Mouse (Mus musculus) right cerebral cortex, postnatal 14 days (tissue): ENCODE measurements around the gene C1qtnf2.

Experiments
- DNase-seq: peaks from one replicate; pipeline ENCODE4 v3.0.0; 2022

The C1qtnf2 gene

GRCm38 (mm10) chr11:43484057-43484456, 10.0 kb downstream of the C1qtnf2 start:
- no peak for DNase-seq

DNA sequence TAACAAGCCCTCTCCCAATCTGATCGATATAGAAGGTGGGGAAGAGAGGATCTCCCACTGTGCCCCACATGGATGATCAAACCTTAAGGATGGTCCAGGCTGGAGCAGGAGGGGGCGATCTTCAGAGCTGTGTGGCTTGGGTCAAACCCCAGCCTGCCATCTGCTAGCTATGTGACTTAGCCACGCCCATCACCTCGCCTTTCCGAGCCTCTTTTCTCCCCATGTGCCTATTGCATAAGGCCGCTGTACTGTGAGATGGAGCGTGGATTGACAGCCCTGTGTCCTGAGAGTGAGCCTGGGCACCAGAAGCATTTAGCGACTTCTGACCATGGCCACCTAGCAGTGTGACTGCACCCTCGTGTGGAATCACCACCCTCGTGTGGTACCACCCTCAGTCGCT, 10.6 kb downstream of the C1qtnf2 start:
- DNase-seq, result no peak

DNA sequence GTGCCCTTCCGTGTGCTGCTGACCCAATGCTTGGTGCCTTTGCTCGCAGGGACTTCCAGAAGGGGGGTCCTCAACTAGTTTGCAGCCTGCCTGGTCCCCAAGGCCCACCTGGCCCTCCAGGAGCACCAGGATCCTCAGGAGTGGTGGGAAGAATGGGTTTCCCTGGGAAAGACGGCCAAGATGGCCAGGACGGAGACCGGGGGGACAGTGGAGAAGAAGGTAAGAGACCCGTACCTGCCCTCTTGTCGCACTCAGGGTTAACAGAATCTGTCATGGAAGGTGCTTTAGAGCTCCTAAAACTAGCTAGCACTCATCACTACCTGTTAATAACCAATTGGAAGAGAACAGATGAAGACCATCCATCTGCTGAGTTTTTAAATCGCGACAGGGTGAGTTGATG, 11.8 kb downstream of the C1qtnf2 start:
- no peak for DNase-seq

DNA sequence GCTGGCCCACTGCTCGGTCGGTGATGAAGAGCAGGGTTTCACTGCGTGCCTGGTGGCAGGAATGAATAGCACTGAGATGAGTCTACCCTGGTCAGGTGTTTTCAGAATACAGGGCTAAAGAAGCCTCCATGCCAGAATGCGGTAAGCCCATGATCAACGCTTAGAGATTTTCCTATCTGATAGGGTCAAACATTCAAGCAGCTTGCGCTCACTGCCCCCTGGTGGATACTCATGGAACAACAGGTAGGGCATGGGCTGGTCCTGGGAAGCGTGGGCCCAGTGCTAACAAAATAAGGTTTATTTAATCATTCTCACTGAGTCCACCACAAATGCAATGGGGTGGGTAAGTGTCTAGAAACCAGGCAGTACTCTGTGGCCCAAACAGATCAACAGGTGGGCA, 18.6 kb downstream of the C1qtnf2 start:
- peak; percentile 79 for DNase-seq

GRCm38 (mm10) chr11:43493815-43494409, 19.8 kb downstream of the C1qtnf2 start:
- DNase-seq, result peak; percentile 73

GRCm38 (mm10) chr11:43495037-43495436, 21.0 kb downstream of the C1qtnf2 start:
- DNase-seq, result no peak

- peak; percentile 75 for DNase-seq
Observed at GRCm38 (mm10) chr11:43495532-43495931, 21.5 kb downstream of the C1qtnf2 start.

DNA sequence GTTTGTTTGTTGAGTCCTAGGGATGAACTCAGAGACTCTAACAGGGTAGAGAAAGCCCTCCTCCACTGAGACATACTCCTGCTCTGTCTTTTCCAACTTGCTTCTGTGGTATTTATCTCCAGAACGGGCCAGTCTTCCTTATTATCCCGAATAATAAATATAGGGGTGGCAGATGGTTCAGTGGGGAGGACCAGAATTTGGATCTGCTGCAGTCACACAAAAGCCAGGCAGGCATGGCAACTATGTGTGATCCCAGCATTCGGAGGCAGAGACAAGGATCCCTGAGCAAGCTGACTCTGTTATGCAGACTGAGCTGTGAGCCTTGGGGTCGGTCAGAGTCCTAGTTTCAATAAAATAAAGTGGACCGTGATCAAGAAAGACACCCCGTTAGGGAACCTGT, 27.2 kb downstream of the C1qtnf2 start:
- DNase-seq, result no peak

DNA sequence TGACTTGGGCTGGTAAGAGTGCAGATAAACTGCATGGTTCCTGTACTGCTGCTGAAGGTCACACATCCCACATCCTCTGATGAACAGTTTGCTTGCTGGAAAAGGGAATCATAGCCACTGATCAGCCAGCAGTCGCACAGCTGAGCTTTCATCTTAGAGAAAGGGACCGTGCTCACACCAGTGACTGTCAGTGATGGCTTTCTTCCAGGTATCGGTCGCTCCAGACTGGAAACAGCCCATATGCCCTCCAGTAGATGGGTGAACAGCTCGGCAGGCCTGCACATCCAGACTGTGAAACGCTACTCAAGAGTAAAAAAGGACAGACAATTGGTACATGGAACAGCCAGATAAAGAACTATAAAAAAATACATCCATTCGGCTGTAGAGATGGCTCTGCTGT, 31.1 kb downstream of the C1qtnf2 start:
- no peak for DNase-seq

DNA sequence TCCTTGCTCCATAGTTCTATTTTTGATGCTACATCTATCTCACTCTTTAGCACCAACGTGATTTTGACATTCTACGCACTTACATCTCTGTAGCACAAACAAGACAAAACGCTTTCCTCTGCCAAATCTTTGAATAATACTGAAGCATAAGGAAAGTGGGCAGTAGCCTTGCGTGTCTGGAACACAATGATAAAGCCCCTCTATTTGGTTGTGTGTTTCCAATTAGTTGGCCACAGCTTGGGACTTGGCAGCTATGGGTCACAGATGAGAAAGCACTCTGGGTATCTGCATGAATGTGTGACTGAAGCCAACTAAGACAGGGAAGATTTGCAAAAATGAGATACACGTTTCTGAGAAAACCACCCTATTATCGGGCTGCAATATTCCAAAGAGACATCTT, 33.9 kb downstream of the C1qtnf2 start:
- no peak for DNase-seq

- no peak for DNase-seq
Observed at GRCm38 (mm10) chr11:43509878-43510277, 35.8 kb downstream of the C1qtnf2 start.

DNA sequence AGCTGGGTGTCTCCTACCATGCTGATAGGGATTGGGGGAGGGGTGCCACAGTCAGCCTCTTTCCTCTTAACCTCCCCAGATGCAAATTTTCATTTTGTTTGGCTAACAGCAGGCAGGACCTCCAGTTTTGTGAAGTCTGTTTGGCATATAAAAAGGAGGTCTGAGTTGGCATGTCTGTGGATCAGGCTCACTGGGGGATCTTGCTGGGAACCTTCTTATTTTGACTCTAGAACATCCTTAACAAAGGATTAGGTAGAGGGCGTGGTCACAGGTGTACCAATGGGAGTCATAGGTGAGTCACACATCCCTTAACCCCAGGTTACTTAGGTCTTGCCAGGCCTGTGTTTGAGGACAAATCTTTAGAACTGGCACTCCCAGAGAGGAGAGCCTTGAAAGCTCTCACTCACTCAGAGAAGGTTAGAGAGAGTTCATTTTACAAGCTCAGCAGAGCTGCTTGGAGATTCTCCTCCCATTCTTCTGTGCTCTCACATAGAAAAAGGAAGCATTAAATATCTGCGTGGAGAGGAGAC, 38.6 kb downstream of the C1qtnf2 start:
- DNase-seq, result no peak

DNA sequence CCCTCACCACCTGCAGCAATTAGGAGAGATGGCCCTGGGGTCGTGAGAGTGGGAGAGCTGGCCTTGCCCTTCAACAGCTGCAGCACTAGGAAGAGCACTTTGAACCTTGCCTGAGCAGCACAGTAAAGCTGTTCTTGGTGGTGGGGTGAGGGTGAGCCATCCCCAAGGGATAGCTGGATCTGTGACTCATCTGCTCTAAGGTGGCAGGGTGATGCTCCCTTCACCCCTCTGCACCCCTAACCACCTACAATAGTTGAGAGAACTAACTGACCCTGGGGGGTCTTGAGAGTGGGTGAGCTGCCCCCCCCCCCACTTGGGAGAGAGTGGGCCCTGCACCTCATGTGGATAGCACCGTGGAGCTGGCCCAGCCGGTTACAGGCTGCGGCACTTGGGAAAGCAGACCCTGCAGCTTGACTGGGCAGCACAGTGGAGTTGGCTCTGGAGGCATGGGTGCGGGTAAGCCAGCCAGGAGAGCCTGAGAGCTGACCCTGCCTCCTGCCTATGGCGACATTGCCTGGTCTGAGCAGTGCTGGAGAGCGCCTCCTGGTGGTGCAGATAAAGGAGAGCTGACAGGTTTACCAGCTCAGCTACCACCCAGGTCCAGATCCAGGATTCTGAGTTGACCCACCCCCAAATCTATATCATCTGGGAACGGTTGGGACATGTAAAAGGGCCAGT, 42.4 kb downstream of the C1qtnf2 start:
- DNase-seq, result peak; percentile 47

DNA sequence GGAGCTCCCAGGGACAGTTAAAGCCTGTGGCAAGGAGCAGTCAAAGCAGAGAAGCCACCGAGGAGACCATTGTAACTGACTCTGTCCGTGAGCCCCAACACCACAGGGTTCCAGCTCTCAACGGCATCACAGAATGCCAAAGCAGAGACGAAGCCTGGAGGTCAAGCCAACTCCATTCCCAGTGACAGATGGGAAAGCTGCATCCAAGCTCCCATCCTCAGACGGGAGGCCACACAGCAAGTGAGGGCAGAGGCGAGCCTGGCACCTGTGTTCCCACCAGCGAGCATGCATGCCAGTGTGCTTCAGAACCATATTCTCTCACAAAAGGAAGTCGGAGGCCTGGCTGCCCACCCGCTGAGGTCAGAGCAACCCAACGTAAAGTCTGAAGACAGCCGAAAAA, 43.6 kb downstream of the C1qtnf2 start:
- no peak for DNase-seq

GRCm38 (mm10) chr11:43518086-43518485, 44.0 kb downstream of the C1qtnf2 start:
- no peak for DNase-seq

GRCm38 (mm10) chr11:43518821-43519220, 44.7 kb downstream of the C1qtnf2 start:
- DNase-seq, result no peak

DNA sequence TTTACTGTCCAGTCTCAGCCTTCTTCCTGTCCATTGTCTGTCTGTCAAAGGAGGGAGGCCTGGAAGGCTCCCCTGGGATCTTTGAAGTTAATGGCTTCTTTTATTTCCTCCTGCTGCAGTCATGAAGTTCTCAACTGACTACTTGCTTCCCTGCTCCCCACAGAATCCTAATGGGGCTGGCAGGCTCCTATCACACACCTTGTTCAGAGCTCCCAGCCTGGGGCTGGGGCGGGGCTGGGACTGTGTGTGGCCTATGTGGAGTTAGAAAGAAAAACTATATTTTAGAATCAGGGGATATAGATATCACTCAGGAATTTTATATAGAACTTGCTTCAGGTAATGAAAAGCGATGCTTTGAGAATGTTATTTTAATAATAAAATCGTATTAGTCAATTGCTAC, 46.4 kb downstream of the C1qtnf2 start:
- DNase-seq, result no peak

DNA sequence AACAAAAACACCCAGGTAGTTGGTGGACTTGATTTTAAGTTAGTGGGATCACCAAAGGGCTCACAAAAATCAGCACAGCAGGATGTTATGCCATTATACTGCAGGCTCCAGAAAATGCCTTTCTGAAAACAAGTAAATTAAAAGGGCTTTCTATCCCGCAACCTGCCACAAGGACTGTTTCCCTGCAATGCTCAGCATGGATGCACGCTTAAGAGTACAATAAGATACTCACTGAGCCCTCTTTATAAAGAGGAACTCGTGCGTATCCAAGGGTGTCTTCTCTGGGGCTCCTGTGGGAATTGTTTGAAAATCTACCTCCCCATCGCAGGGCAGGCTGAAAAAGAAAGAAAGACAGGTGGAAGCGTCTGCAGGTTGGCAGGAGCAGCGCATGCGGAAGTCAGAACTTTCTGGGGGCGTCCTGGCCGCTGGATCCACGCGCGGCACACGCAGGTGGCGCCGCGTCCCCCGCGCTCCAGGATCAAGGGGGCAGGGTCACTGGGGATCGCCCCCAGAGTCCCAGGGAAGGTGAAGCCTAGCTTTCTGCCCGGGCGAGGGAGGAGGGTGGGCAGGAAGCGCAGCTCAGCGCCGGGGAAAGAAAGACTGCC, 54.1 kb downstream of the C1qtnf2 start:
- no peak for DNase-seq

DNA sequence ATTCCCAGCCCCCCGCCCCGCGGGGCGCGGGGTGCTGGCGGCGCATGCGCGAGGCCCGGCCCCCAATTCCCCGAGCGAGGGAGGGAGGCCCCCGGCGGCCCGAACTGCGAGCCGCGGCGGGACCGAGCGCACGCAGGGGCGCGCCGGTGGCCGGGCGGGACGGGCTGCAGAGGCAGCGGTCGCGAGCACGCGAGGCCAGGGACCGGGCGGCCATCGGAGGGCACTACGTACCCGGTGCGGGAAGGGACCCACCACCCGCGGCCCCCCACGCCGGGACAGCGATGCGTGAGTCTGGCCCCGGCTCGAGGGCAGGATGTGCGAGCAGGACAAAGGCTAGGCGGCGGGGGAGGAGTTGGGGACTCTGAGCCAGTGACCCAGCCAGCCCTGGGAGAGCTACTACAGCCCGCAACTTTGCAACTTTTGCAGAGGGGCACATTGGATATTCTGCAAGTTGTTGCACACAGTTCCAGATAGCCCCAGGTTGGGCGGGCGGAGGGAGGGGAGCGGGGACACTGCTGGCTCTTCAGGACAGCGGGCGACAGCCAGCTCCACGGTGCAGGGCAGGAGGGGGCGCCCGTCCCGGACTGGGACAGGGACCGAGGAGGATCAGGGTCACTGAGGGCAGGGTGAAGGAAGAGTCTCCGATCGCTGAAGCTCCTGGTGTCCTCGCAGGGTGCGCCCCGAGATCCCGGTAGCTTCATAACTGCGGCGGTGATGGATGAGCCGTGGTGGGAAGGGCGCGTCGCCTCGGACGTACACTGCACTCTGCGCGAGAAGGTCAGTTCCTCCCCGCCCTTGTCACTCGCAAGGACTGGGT, 54.8 kb downstream of the C1qtnf2 start, which contains the start of gene Ccnjl:
Gene Ccnjl, plus strand, starts transcription at position 102 of the 817 bp plus-strand sequence.
- DNase-seq, result peak; percentile 58

DNA sequence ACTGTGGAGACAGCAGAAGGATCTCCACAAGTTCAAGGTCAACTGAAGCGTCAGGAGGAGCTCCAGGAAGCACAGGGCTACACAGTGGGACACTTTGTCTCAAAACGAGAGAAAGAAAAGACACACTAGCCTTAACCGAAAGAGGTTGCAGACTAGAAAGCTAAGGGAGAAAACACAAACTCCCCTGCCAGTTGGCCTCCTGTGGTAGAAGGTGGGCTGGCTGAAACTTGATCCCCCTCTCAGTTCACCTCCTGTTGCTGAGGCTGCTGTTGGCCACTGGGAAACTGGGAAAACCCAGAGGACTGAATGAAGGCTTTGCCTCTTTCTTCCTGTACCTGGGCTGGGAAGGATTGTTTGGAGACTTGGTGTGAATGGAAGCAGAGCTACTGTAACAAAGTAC, 56.0 kb downstream of the C1qtnf2 start:
- DNase-seq, result no peak

DNA sequence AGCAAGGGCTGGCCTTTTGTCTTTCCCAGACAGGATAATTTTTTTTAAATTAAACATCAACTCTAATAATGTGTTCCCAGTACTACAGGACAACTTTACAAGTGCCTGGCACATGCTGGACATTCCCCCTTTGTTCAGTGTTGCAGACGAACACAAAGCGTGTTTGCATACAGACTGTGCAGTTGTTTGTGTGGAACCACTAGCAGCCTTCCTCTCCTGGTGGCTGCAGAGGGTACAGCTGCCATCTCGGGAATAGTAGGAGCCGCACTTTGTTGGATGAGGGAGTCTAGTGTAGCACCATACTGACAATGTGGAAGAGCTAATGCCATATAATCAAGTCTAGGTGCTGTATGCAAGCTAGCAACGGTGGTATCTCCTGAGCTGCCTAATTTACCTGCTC, 57.5 kb downstream of the C1qtnf2 start:
- DNase-seq, result no peak

DNA sequence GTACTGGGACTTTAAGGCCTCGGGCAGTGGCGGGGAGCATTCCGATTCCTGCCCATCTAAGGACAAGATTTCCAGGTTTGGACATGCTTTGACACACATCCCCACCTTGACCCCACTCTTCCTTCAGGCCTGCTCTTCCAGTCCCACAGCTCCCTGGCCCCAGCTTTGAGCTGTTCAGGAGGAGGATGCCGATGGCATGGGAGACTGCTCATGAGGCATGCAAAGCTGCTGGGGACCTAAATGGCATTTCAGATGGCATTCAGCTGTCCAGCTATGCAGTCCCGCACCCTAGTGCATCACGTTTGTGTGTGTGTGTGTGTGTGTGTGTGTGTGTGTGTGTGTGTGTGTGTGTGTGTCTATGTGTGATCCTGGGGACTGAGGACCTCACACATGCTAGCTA, 63.0 kb downstream of the C1qtnf2 start:
- DNase-seq, result no peak

DNA sequence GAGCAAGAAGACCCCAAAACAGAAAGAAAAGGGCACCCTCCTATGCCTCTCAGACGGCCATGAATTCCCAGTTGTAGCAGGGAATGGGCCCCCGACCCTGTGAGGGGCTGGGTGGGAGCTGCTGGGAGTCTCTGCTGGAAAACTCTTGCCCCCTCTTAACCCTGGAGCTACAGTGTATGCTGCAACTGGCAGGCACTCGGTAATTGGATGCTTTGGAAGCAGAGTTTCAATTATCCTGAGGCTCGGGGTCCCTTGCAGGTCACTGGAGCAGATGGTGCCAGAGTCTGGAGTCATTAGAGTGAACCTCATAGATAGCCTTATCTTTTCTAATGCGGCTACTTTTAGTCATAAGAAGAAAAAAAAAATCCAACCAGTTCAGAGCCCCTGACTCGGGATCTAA, 65.8 kb downstream of the C1qtnf2 start:
- no peak for DNase-seq
